Mouse (Mus musculus) testis, postnatal 10 days (tissue): Measurements from ENCODE around the gene Tex22.

Experiments
- DNase-seq: peaks from one replicate; pipeline ENCODE4 v3.0.0; 2021; ENCODE audit warnings: low spot score

Tex22 gene

GRCm38 (mm10) chr12:113102461-113102860 lies 28.2 kb downstream of the Tex22 start:
- peak; percentile 73 for DNase-seq

- DNase-seq, result no peak
Observed at GRCm38 (mm10) chr12:113103846-113104451, 29.6 kb downstream of the Tex22 start.

- no peak for DNase-seq
Observed at GRCm38 (mm10) chr12:113106386-113106785, 32.1 kb downstream of the Tex22 start.

- no peak for DNase-seq
Observed at GRCm38 (mm10) chr12:113107431-113108124, 33.3 kb downstream of the Tex22 start.

GRCm38 (mm10) chr12:113108528-113109283 lies 34.4 kb downstream of the Tex22 start:
- no peak for DNase-seq

- no peak for DNase-seq
Observed at GRCm38 (mm10) chr12:113109801-113110200, 35.5 kb downstream of the Tex22 start.

GRCm38 (mm10) chr12:113114141-113114540 lies 39.8 kb downstream of the Tex22 start:
- DNase-seq, result no peak

GRCm38 (mm10) chr12:113114856-113115538 lies 40.7 kb downstream of the Tex22 start:
- DNase-seq, result no peak

- peak; percentile 89 for DNase-seq
Observed at GRCm38 (mm10) chr12:113119516-113120410, 45.5 kb downstream of the Tex22 start.

GRCm38 (mm10) chr12:113124726-113125125 lies 50.4 kb downstream of the Tex22 start:
- no peak for DNase-seq

- DNase-seq, result no peak
Observed at GRCm38 (mm10) chr12:113130732-113131131, 56.4 kb downstream of the Tex22 start.

- DNase-seq, result no peak
Observed at GRCm38 (mm10) chr12:113131601-113132000, 57.3 kb downstream of the Tex22 start.

GRCm38 (mm10) chr12:113132567-113132966 lies 58.3 kb downstream of the Tex22 start:
- no peak for DNase-seq

GRCm38 (mm10) chr12:113133260-113133659 lies 59.0 kb downstream of the Tex22 start:
- DNase-seq, result no peak

- DNase-seq, result no peak
Observed at GRCm38 (mm10) chr12:113133861-113134403, 59.6 kb downstream of the Tex22 start.

GRCm38 (mm10) chr12:113134502-113134901 lies 60.2 kb downstream of the Tex22 start:
- no peak for DNase-seq

GRCm38 (mm10) chr12:113135401-113135800 lies 61.1 kb downstream of the Tex22 start:
- DNase-seq, result no peak

- no peak for DNase-seq
Observed at GRCm38 (mm10) chr12:113136492-113137020, 62.3 kb downstream of the Tex22 start.

GRCm38 (mm10) chr12:113137260-113138213 lies 63.2 kb downstream of the Tex22 start:
- no peak for DNase-seq

- DNase-seq, result no peak
Observed at GRCm38 (mm10) chr12:113138291-113138690, 64.0 kb downstream of the Tex22 start.
